Mouse (Mus musculus) olfactory bulb, adult 2 months (tissue): Measurements from ENCODE around the gene Aco1.

Experiments
- CTCF ChIP-seq: fragments of 200-500 bp; IDR thresholded peaks from 2 replicates; pipeline ENCODE4 v1.5.1; 2012; ENCODE audit warnings: low read depth, mild to moderate bottlenecking, low read length, moderate library complexity; ENCODE audit not compliant: insufficient read depth
- POLR2A ChIP-seq: fragments of 200-500 bp; IDR thresholded peaks from 2 replicates; pipeline ENCODE4 v1.6.1; 2012; ENCODE audit warnings: mild to moderate bottlenecking, low read depth, low read length, moderate library complexity; ENCODE audit not compliant: insufficient read depth

DNA sequence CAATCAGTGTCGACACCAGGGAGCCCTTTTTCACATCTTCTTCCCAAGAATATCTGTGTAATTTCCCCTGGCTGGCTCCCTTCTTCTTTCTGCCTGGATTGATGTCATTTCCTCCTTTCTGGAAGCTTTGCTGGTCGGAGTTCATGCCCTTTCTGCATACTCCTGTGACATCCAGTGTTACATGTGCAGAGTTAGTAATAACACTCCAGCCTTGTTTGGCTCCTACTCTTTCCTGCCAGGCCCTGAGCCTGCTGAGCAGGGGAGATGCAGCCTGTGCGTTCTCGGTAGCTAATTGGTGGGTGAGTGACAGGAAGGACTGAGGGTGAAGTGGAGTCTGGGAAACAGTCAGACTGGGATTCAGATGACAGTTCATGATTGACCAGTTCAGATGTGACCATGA, 31.4 kb downstream of the Aco1 start:
- TF ChIP-seq CTCF (no peak), POLR2A (no peak)
